Mouse (Mus musculus): ENCODE results near the gene Polq. TPM values are rescaled to one million over a fixed set of nuclear protein-coding genes. Genes with fewer than 3 reads are reported as not detected.

Gene Polq
- total RNA-seq (2023) = 5.2 to 8.0 TPM (median 5.8 TPM) in 4 replicates

DNA sequence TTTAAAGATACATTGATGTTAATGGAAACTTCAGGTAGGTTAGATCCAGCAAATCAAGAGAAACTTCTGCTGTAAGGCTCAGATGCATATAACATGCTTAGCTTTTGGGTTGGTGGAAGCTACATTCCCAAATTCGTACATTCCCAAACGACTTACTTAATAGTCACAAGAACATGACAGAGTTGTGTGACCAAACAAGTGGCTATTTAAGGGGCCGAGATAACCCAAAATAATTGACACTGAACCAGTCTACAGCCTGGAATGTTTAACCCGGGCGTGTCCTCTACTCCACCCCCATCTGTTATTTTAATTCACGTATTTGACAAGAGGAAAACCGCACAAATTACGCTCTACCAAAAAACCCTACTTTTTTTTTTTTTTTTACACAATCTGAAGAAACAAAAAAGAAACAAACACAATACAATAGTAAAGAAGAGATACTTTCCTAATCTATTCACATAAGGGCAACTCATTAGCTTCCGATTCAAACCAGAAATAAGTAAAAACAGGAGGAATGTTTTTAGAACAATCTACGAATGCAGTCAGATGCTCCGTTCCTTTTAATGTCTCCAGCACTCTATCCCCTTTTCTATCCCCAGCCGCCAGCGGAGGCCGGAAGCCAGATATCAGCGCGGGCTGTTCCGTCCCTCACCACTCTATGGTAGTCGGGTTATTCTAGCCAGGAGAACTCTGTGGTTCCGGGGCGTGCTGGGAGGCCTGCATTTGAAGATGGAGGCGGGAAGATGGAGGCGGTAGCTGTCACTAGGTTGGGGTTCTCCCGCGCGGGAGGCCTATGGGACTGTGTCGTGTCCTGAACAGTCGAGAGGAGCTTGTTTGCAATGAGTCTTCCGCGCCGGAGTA lies at the start of gene Polq:
Polq (plus strand) TSS at position 726 of the 861 bp plus-strand sequence.

DNA sequence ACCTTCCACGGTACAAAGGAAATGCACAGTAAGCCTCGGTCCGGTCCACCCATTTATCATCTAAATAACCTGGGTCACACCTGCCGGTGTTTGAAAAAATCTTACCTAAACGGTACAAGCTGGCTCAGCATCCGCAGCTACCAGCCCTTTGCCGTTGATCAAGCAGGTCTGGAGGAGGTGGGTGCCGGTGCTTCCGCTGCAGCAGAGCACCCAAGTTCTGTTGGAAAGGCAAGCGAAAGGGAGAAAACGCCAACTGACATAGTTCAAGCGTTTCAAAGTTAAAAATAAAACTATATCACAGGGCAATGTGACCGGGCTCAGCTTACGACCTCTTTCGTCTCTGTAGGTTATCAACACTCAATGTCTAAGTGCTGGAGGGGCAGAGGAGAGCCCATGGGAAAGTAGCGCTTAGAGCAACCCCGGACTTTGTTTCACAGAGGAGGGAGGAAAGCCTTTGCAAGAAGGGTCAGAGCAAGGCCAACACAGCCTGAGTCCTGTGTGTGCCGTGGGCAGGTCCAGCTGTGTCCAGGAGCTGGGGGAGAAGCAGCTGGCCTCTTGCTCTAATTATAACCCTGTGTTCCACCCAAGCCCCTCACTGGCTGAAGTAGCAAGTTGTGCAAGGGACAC lies 21.5 kb upstream of the Polq start, which contains the start of gene Fbxo40:
Fbxo40 (minus strand) TSS at position 469 of the 627 bp plus-strand sequence.

Other genes starting within 250 kb of the Polq start
- gene Slc15a2, start 226.8 kb upstream of the Polq start, total RNA-seq (2023) = 16.8 to 100 TPM (median 29.4 TPM) in 4 replicates
- 84.7 to 126 TPM (median 104 TPM) in 4 replicates for gene Iqcb1, start 183.4 kb upstream of the Polq start, total RNA-seq (2023)
- 8.1 to 12.0 TPM (median 10.4 TPM) in 4 replicates for gene Eaf2, start 136.8 kb upstream of the Polq start, total RNA-seq (2023)
- 34.5 to 47.8 TPM (median 38.9 TPM) in 4 replicates for gene Golgb1, start 136.6 kb upstream of the Polq start, total RNA-seq (2023)
- gene Hcls1, start 76.8 kb upstream of the Polq start, total RNA-seq (2023) = 334 to 359 TPM (median 340 TPM) in 4 replicates
- 0.18 to 2.3 TPM (median 0.69 TPM) in 4 replicates for gene Fbxo40, start 21.3 kb upstream of the Polq start, total RNA-seq (2023)

Data from B cell, adult 62 days (primary cell).